Mouse (Mus musculus) kidney, adult 2 months (tissue): ENCODE measurements at regions not wholly inside any gene's neighbourhood (a gene's known extent, or its start where the extent isn't known, plus 50 kb on each side); places are given as distances from the start of the nearest gene placed in this dataset.

Experiments used
- CTCF ChIP-seq: fragments of 200-500 bp; conservative IDR thresholded peaks from 2 replicates; pipeline ENCODE4 v1.5.1; 2011; ENCODE audit warnings: low read depth, mild to moderate bottlenecking, control low read depth, low read length, moderate library complexity, mixed read lengths; ENCODE audit not compliant: insufficient read depth, insufficient read length
- POLR2A ChIP-seq: fragments of 200-500 bp; IDR thresholded peaks from one replicate; pipeline ENCODE4 v1.6.1; 2011; ENCODE audit warnings: low read depth, low read length, control low read depth

GRCm38 (mm10) chr17:9817056-9817455 is 147.5 kb upstream of the Pabpc6 start:
- no peak for TF ChIP-seq CTCF
- TF ChIP-seq POLR2A, result no peak
